10 mouse cellular contexts compared by ENCODE assay signal in the genomic region with DNA sequence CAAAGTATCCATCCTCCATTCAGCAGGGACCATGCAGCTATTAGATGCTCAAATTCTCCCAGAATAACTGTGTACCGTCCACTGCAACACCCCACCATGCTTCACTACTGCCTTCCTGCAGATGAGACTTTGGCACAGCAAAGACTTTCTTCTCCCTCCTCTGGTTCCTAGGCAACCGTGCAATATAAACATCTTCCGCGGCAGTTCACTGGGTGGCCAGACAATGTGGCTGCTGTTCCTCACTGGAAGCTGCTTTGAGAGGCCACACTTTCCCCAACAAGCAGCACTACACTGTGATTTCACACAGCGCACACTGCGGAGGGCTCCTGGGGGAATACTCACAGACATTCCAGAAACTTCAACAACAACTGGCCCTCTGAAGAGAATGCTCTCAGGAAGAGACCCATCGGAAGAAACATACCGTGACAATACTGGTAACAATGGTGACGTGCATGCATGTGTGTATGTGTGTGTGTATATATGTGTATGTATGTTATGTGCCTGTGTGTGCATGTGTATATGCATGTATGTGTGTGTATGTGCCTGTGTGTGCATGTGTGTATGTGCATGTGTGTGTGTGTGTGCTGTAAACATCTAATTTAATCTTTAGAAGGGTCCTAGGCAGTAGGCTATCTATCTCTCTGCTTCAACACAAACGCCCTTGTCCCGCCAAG. TPM values are rescaled to one million over a fixed set of nuclear protein-coding genes. Genes with fewer than 3 reads are reported as not detected.
DNase-seq lines count a peak whose midpoint lies in the region; ATAC-seq lines count a peak whose summit lies in the region.
"Had no signal": no experiment of that assay in that cellular context is flagged by ENCODE, and none has a peak within 500 bp of the region (broad histone marks: within the 10 kb centered on the region; RNA-seq: fewer than 3 reads in every experiment).

No protein-coding gene starts in this region.

- H3K4me2 ChIP-seq in lung, embryonic 15.5 days, result no peak overlapping the region
- H3K4me2 ChIP-seq in heart, embryonic 13.5 days, result peak overlapping the region; percentile 28
- H3K4me2 ChIP-seq in neural tube, embryonic 11.5 days (ENCODE audit: low read depth), result no peak overlapping the region

- 9% methylated on average over 11 of the region's 11 CpGs for WGBS in lung, embryonic 15.5 days
- 21% methylated on average over 11 of the region's 11 CpGs for WGBS in heart, embryonic 13.5 days
- WGBS in neural tube, embryonic 11.5 days, result 32% methylated on average over 11 of the region's 11 CpGs

- no peak overlapping the region for H3K27ac ChIP-seq in lung, embryonic 15.5 days
- no peak overlapping the region for H3K27ac ChIP-seq in heart, embryonic 13.5 days (replicated peaks)
- H3K27ac ChIP-seq in neural tube, embryonic 11.5 days (ENCODE audit: low read depth, low read length), result no peak overlapping the region
- H3K27ac ChIP-seq: heart, adult 2 months had no signal

- no peak for DNase-seq in lung, adult 18-20 months
- DNase-seq in left cerebral cortex, postnatal 10 days (ENCODE audit: extremely low spot score in 1 of 2, low spot score in 2 of 2), result peak; percentile 58 to 59
- peak; percentile 70 for DNase-seq in neural tube, embryonic 11.5 days (ENCODE audit: low spot score)
- DNase-seq in adrenal gland, postnatal 36 days, result no peak
- DNase-seq in cerebellum, adult 11-12 months, result no peak

- H3K4me1 ChIP-seq in lung, embryonic 15.5 days, result peaks cover 11% of the 10 kb centered on the region
- peaks cover 13% of the 10 kb centered on the region for H3K4me1 ChIP-seq in heart, embryonic 13.5 days
- H3K4me1 ChIP-seq in neural tube, embryonic 11.5 days (ENCODE audit: control insufficient read depth, insufficient read depth, low read length), result no peaks in the 10 kb centered on the region

- no peak overlapping the region for H3K9ac ChIP-seq in lung, embryonic 15.5 days
- no peak overlapping the region for H3K9ac ChIP-seq in heart, embryonic 13.5 days
- H3K9ac ChIP-seq in neural tube, embryonic 11.5 days (ENCODE audit: low read length), result no peak overlapping the region

- peak; percentile 82; the same call in 1 of the 2 replicates for ATAC-seq in lung, embryonic 15.5 days (ENCODE audit: borderline replicate concordance, extremely low read depth, low FRiP score, low TSS enrichment)
- ATAC-seq in heart, embryonic 13.5 days (ENCODE audit: extremely low read depth, insufficient number of reproducible peaks, low FRiP score, low TSS enrichment), result no peak
- ATAC-seq in neural tube, embryonic 11.5 days (ENCODE audit: insufficient read depth, low FRiP score, low TSS enrichment), result peak; percentile 35; the same call in 1 of the 2 replicates
- ATAC-seq in erythroblast, adult 5-6 weeks (replicated peaks; ENCODE audit: low FRiP score, poor library complexity, severe bottlenecking), result no peak

- H3K36me3 ChIP-seq in lung, embryonic 15.5 days, result no peaks in the 10 kb centered on the region
- no peaks in the 10 kb centered on the region for H3K36me3 ChIP-seq in heart, embryonic 13.5 days
- no peaks in the 10 kb centered on the region for H3K36me3 ChIP-seq in neural tube, embryonic 11.5 days (ENCODE audit: control insufficient read depth, insufficient read depth, low read length)

- no peaks in the 10 kb centered on the region for H3K27me3 ChIP-seq in lung, embryonic 15.5 days
- no peaks in the 10 kb centered on the region for H3K27me3 ChIP-seq in heart, embryonic 13.5 days (replicated peaks)
- no peaks in the 10 kb centered on the region for H3K27me3 ChIP-seq in neural tube, embryonic 11.5 days (ENCODE audit: control insufficient read depth, insufficient read depth, low read length)

- intact Hi-C loops in left cerebral cortex, postnatal 10 days (cut with DNase I), result no loop called here

- H3K4me3 ChIP-seq in lung, embryonic 15.5 days, result no peak overlapping the region
- H3K4me3 ChIP-seq in heart, embryonic 13.5 days, result no peak overlapping the region
- no peak overlapping the region for H3K4me3 ChIP-seq in neural tube, embryonic 11.5 days (ENCODE audit: low read depth, low read length)
- H3K4me3 ChIP-seq: heart, adult 2 months had no signal

- no peaks in the 10 kb centered on the region for H3K9me3 ChIP-seq in lung, embryonic 15.5 days
- H3K9me3 ChIP-seq in heart, embryonic 13.5 days, result no peaks in the 10 kb centered on the region
- no peaks in the 10 kb centered on the region for H3K9me3 ChIP-seq in neural tube, embryonic 11.5 days (ENCODE audit: control insufficient read depth, low read length)

RNA-seq across cellular contexts. Expression of a gene that starts 13.0 kb away (rescaled TPM):
- 3.2 and 3.3 TPM in 2 replicates for polyA plus RNA-seq in lung, embryonic 15.5 days (2015; fragmentation: Nextera tagmentation; extraction: Ambion mirVana)
- polyA plus RNA-seq in heart, embryonic 13.5 days (2015; fragmentation: Nextera tagmentation; extraction: Ambion mirVana), result 0.41 and 0.63 TPM in 2 replicates
- 1 to 10 TPM; 4.1 to 4.9 TPM for total RNA-seq in left cerebral cortex, postnatal 10 days (2021)
- polyA plus RNA-seq in neural tube, embryonic 11.5 days (2014; fragmentation: Nextera tagmentation; extraction: Ambion mirVana), result 0.73 and 1.0 TPM in 2 replicates
- total RNA-seq in erythroblast, adult 5-6 weeks (2015; ENCODE audit: low replicate concordance), result 0.96 and 4.0 TPM in 2 replicates
- 0.42 TPM in 1 of 2 replicates, not detected in the other for total RNA-seq in erythroblast, adult 5-6 weeks (2017; ENCODE audit: low replicate concordance)
- total RNA-seq in adrenal gland, postnatal 36 days (2021), result 1 to 10 TPM; 1.3 TPM

RNA-seq across cellular contexts. Expression of a gene that starts 41.2 kb away (rescaled TPM):
- 0.34 and 0.72 TPM in 2 replicates for polyA plus RNA-seq in lung, embryonic 15.5 days (2015; fragmentation: Nextera tagmentation; extraction: Ambion mirVana)
- polyA plus RNA-seq in heart, embryonic 13.5 days (2015; fragmentation: Nextera tagmentation; extraction: Ambion mirVana), result 0.32 and 1.2 TPM in 2 replicates
- under 1 TPM in 1 of 2 experiments, not detected in 1; 0.56 TPM for total RNA-seq in left cerebral cortex, postnatal 10 days (2021)
- polyA plus RNA-seq in neural tube, embryonic 11.5 days (2014; fragmentation: Nextera tagmentation; extraction: Ambion mirVana), result not detected in 2 replicates
- total RNA-seq in erythroblast, adult 5-6 weeks (2015; ENCODE audit: low replicate concordance), result not detected in 2 replicates
- total RNA-seq in erythroblast, adult 5-6 weeks (2017; ENCODE audit: low replicate concordance), result 1.0 TPM in 1 of 2 replicates, not detected in the other
- total RNA-seq in adrenal gland, postnatal 36 days (2021), result under 1 TPM in 1 of 2 experiments, not detected in 1; 0.66 TPM
- total RNA-seq: heart, adult 2 months had no signal
- polyA plus RNA-seq: heart, adult 2 months; spleen, adult 2 months had no signal

Comparison
In these comparisons a context has a peak if more than half of its experiments do, and no peak if none do; other contexts are left out.
1. ATAC-seq: peak in lung, embryonic 15.5 days (single experiment) and neural tube, embryonic 11.5 days (single experiment); none in heart, embryonic 13.5 days (single experiment) and erythroblast, adult 5-6 weeks (single experiment).
2. DNase-seq: peak in left cerebral cortex, postnatal 10 days (2 of 2) and neural tube, embryonic 11.5 days (single experiment); none in lung, adult 18-20 months (0 of 2), adrenal gland, postnatal 36 days (0 of 2) and cerebellum, adult 11-12 months (single experiment).